Mouse (Mus musculus): Measurements from ENCODE around the gene Ugt3a1. TPM values are rescaled to one million over a fixed set of nuclear protein-coding genes. Genes with fewer than 3 reads are reported as not detected.
"Not testable (repeated sequence)": the region's sequence is repeated elsewhere in the genome, so short reads cannot be mapped to it uniquely, and the experiment has no call there.

Gene Ugt3a1
- total RNA-seq (2021): not detected

DNA sequence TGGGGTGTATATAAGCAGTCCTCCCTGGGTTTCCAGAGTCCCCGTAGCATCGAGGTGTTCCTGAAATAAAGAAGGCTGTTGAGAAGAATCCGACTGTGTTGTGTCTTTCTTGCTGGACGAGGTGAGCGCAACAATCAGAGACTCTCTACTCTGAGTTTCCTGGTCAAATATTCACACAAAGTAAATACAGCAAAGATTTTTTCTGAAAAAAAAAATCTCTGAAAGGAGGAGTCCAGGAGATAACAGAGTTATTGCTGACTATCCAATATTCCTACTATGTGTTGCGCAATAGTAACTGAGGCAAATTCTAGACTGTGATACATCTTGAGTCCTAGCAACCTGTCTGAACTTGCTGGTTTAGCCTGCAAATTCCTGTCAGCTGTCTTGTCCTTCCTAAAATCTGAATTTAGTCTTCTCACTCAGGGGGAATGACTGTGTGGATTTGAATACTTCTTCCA is at the start of gene Ugt3a1:
Gene Ugt3a1 (plus strand): TSS at position 51 of the 458 bp plus-strand sequence.
- no peak for DNase-seq (ENCODE audit: low spot score in 2 of 2)
- intact Hi-C loops (cut with DNase I): no loop called here

DNA sequence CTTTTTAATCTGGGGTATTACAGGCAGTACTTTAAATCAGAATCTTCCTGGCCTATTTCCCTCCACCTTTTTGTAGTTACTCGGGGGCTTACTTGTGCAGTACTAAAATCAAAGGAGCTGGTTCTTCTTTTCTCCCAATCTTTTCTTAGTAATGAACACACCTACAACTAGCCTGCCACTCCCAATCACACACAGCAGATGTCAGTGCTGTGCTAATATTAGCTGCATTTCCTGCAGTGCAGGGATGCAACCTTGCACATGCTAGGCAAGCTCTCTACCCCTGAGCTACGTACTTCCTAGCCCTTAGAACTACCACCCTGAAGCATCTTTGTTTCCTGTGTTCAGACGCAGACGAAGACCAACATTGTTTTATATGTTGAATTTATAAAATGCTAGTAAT is 45.8 kb upstream of the Ugt3a1 start:
- intact Hi-C loops (cut with DNase I); DNase-seq (ENCODE audit: low spot score in 2 of 2): not testable (repeated sequence)

DNA sequence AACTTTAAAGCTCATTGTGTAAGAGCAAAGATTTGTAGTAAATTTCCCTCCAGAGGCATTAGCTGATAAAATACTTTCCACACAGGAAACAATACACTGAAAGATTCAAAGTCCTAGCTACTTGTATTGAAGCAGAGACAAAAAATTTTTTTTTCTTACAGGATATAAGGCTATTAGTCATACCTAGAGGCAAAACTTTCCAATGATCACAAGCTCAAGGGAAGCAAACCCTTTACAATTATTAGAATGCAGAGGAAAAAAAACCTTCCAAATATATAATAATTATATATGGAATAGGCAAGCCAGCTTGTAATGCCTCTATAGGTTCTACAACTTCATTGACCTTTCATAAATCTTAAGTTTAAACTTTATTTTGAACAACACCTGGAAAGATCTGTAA is 30.3 kb upstream of the Ugt3a1 start:
- DNase-seq (ENCODE audit: low spot score in 2 of 2): no peak
- intact Hi-C loops (cut with DNase I): no loop called here

DNA sequence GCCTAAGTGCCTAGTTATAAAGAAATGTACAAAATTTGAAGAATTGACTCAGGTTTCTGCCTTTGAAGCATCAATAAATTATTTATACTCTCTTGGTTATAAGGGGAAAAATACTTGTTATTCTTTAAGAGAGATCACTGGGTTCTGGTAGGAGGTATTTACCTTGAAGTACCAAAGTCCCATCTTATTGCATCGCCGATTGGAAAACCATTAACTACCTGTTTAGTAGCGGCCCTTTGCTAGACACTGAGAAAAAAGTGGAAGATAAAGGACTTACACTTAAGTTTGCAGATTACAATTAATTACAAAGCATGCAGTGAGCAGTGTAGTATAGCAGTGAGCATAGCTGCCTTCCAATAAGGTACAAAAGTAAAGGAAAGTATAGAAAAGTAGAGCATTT is 23.8 kb upstream of the Ugt3a1 start:
- intact Hi-C loops (cut with DNase I): no loop called here
- no peak for DNase-seq (ENCODE audit: low spot score in 2 of 2)

DNA sequence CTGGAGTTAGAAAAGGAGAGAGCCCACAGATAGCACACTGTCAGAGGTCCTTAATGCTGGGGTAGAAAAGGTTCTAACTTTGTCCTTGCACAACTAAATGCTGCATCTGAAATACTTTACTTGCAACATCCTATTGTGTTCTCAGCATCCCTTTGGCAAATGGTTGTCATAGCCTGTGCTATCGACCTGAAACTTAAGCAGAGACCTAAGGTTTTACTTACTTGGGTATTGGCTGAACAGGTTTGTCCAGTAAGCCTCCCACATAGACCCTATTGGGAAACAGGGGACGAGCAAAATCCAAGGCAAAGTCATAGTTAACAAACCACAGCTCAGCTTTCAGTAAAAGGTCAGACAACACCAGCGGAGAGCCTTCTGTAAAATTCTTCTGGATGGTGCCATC is 16.1 kb upstream of the Ugt3a1 start:
- no peak for DNase-seq (ENCODE audit: low spot score in 2 of 2)
- intact Hi-C loops (cut with DNase I): no loop called here

DNA sequence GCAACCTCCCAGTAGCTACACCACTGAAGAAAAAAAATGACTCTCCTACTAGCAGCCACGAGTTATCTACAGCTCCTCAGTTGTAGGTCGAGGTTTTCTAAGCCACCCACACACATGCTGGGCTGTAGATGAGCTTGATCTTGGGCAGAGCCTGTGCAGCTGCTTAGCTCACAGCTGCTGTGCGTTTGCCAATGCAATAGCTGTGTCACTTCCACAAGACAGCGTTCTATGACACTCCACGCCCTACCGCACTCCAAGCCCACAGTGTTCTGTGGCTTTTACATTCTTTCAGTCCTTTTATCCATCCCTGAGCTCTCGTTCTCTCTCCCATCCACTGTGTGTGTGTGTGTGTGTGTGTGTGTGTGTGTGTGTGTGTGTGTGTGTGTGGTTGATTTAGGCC is 4.8 kb upstream of the Ugt3a1 start:
- intact Hi-C loops (cut with DNase I): no loop called here
- DNase-seq (ENCODE audit: low spot score in 2 of 2): no peak

DNA sequence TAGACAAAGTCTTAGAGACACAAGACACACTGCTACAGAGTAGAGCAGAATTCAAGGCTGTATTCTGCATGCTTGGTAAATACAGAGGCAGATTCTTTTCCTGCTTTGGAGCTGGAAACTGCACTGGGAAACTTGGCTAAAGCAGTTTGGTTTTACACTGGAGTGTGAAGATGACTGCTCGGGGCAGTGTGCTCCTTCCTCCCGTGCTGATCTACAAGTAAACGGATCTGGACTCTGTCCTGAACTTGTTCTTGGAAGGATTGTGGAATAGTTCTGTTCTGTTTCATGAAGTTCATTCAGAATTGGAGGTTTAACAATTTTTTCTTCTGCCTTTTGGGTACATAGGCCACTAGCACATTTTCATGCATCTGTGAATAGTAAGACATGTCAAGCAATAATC is 2.3 kb downstream of the Ugt3a1 start:
- intact Hi-C loops (cut with DNase I): no loop called here
- no peak for DNase-seq (ENCODE audit: low spot score in 2 of 2)

DNA sequence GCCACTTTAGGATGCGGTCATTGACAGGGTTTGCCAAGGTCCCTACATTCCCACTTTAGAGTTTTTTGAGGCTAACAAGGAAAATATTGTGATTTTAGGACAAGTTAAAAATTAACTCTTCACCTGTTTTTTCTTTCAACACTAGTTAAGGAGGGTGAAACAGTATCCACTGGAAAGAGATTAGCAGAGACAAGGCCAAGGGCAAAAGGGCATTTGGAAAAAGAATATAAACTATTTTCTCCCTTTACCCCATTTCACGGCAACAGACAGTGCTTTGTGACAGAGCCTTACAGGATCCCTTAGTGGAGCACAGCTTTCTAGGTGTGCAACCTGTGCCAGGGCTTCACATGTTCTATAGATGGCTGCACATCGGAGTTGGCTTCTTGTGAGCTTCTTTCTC is 2.9 kb downstream of the Ugt3a1 start:
- intact Hi-C loops (cut with DNase I): no loop called here
- no peak for DNase-seq (ENCODE audit: low spot score in 2 of 2)

DNA sequence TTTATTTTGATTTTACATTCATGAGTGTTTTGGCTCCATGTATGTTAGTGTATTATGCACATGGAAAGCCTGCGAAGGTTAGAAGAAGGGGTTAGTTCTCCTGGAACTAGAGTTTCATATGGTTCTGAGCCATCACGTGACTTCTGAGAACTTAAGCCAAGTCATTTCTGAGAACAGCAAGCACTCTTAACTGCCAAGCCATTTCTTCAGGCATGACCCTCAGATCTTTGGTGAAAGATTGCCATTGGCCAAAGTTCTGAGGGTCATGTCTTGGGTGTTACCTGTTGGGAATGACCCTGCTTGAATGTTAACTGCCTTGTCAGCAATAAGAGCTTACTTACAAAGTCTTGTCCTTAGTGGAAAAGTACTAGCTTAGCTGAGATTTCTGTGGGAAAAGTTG is 6.5 kb downstream of the Ugt3a1 start:
- no peak for DNase-seq (ENCODE audit: low spot score in 2 of 2)
- intact Hi-C loops (cut with DNase I): no loop called here

DNA sequence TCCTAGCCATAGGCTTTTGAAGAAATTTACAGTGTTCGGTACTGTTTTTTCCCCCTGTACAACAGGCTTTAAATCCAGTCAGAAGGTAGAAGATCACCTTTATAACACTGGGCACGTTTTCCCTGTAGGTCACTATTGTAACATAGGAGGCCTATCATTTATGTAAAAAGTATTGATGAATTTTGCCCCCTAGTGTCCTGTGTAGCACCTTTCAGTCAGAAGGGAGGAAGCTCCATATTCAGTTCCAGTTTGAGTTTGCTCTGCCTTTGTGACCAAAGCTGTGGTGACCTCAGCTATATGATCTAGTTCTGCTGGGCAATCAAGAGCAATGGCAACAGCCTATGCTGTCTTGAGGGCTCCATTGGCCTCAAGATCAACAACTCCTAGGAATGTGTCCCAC is 13.0 kb downstream of the Ugt3a1 start:
- intact Hi-C loops (cut with DNase I): loop anchor here (5.0 kb wide), 1 partner anchor 63 kb away; no protein-coding TSS in a partner anchor

DNA sequence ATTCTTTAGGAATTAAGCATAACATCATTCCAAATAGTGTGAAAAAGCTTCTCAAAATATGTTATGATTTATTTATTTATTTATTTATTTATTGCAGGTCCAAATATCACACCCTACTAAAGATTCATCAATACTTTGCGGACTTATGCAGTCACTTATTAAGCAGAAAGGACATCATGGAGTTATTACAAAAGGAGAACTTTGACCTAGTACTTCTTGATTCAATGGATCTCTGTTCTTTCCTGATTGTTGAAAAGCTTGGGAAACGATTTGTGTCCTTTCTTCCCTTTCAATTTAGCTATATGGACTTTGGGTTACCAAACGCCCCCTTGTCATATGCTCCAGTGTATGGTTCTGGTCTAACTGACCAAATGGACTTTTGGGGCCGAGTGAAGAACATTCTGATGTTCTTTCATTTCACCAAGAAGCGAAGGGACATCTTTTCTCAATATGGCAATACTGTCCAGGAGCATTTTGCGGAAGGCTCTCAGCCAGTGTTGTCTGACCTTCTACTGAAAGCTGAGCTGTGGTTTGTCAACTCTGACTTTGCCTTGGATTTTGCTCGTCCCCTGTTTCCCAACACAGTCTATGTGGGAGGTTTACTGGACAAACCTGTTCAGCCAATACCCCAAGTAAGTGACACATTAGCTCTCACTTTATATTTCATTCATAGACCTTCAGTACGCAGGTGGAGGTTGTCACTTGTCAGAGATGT is 29.4 kb downstream of the Ugt3a1 start:
- intact Hi-C loops (cut with DNase I): no loop called here
- DNase-seq (ENCODE audit: low spot score in 2 of 2): no peak

More for the DNA sequence above, 13.0 kb downstream of the Ugt3a1 start:
- no peak for DNase-seq (ENCODE audit: low spot score in 2 of 2)

DNA sequence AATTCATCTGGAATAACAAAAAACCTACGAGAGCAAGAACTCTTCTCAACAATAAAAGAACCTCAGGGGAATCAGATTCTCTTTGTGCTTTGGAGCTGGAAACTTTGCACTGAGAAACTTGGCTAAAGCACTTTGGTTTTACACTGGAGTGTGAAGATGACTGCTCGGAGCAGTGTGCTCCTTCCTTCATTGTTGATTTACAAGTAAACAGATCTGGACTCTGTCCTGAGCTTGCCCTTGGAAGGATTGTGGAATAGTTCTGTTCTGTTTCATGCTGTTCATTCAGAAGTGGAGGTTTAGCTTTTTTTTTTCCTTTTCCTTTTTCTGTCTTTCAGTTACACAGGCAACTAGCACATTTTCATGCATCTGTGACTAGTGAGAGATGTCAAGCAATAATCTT is 57.9 kb downstream of the Ugt3a1 start:
- DNase-seq (ENCODE audit: low spot score in 2 of 2): no peak
- intact Hi-C loops (cut with DNase I): no loop called here

DNA sequence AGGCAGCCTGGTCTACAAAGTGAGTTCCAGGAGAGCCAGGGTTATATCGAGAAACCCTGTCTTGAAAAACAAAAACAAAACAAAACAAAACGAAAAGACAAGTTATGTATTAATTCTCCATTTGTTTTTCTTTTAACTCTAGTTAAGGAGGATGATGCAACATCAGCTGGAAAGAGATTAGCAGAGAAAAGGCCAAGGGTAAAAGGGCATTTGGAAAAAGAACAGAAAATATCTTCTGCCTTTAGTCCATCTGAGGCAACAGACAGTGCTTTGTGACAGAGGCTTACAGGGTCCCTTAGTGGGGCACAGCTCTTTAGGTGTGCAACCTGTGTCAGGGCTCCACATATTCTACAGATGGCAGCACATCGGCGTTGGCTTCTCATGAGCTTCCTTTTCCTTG is 58.7 kb downstream of the Ugt3a1 start, which contains the start of gene Ugt3a2:
Gene Ugt3a2 (plus strand): TSS at position 210 of the 400 bp plus-strand sequence.
- intact Hi-C loops (cut with DNase I): no loop called here
- DNase-seq (ENCODE audit: low spot score in 2 of 2): no peak

DNA sequence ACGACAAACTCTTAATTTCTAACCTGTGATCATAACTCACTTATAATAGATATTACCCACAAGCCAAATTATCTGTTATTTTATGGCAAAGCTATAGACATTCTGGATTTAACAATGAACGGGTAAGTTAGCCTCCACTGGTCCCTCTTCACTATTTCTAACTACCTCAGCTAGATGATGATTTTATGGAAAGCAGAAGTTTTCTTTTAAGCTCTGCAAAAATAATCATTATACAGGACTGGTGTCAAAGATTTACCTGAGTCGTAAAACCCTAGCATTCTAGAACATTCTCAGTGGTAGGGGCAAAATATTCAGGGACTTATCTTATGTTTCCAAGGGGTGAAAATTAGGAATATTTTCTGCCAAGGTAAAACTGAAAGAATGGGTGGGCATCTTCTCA is 59.9 kb downstream of the Ugt3a1 start:
- intact Hi-C loops (cut with DNase I): loop anchor here (2.0 kb wide), 1 partner anchor 56 kb away; no protein-coding TSS in a partner anchor
- DNase-seq (ENCODE audit: low spot score in 2 of 2): no peak

DNA sequence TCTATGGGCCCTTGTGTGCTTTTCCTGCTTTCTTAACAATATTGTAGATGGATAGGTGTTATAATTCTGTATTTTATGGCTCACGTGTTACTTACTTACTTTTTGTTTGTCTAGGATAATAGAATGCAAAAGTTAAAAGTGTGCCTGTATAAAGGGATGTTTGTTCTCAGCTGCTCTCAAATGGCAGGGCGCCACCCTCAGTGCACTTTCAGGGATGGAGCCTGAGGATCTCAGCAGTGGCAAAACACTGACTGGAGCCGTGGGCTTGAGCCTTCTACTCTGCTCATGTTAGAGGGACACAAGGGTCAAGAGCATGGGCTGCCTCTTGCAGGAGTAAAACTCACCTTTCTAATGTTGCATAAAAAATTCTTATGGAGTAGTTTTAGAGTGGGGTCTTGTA is 60.3 kb downstream of the Ugt3a1 start:
- no peak for DNase-seq (ENCODE audit: low spot score in 2 of 2)
- intact Hi-C loops (cut with DNase I): loop anchor here (2.0 kb wide), 1 partner anchor 56 kb away; no protein-coding TSS in a partner anchor

DNA sequence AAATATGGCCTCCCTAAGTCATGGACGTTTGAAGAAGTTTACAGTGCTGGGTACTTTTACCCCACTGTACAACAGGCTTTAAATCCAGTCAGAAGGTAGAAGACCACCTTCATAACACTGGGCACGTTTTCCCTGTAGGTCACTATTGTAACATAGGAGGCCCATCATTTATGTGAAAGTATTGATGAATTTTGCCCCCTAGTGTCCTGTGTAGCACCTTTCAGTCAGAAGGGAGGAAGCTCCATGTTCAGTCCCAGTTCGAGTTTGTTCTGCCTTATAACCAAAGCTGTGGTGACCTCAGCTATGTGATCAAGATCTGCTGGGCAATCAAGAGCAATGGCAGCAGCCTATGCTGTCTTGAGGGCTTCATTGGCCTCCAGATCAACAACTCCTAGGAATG is 72.1 kb downstream of the Ugt3a1 start:
- intact Hi-C loops (cut with DNase I): no loop called here
- no peak for DNase-seq (ENCODE audit: low spot score in 2 of 2)

DNA sequence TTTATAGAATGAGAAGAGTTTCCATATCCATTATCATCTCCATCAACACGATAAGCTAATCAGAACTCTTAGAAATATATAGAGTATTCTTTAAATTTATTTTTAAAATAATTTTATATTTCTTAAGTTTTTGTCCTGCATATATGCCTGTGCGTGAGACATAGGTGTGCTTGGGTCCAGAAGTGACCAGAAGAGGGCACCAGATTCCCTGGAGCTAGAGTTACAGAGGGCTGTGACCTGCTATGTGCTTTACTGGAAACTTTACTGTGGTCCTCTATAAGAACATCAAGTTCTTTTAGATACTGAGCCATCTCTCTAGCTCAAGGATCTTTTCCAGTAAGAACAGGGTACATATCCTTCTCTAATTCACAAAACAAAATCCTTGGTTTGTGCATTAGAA is 86.1 kb downstream of the Ugt3a1 start:
- intact Hi-C loops (cut with DNase I): no loop called here
- no peak for DNase-seq (ENCODE audit: low spot score in 2 of 2)

Other genes starting within 250 kb of the Ugt3a1 start
- 10 to 100 TPM; 47.6 to 48.2 TPM for gene Nadk2, start 205.6 kb upstream of the Ugt3a1 start, total RNA-seq (2021)
- gene Lmbrd2, start 136.3 kb upstream of the Ugt3a1 start, total RNA-seq (2021): 10 to 100 TPM; 61.1 to 68.9 TPM
- gene Skp2, start 121.5 kb upstream of the Ugt3a1 start, total RNA-seq (2021): 1 to 10 TPM; 4.3 to 6.1 TPM
- gene Ugt3a2, start 58.7 kb downstream of the Ugt3a1 start, total RNA-seq (2021): not detected
- gene Capsl, start 159.1 kb downstream of the Ugt3a1 start, total RNA-seq (2021): 1 to 10 TPM; 1.8 to 2.1 TPM